Mouse (Mus musculus) T-helper 17 cell (primary cell): ENCODE data around the gene Brk1.

ENCODE experiments used
- in situ Hi-C, 2 experiments: fragments of 300-600 bp; cut with MboI, MseI; formaldehyde crosslinking; loops; 1 replicate in 1 of 2; 2 replicates in 1 of 2; pipeline ENCODE4 v1.15.1; 2025; ENCODE audit warnings: high pct_unique_total_duplicates in 2 of 2

Brk1 gene

GRCm38 (mm10) chr6:113623386-113623785 is 18.8 kb downstream of the Brk1 start:
- in situ Hi-C loops = loop anchor here in 1 of 2 experiments (10.0 kb wide), 1 partner anchor 1031 kb away; no protein-coding TSS in a partner anchor

- in situ Hi-C loops = loop anchor here in 1 of 2 experiments (10.0 kb wide), 1 partner anchor 1031 kb away; no protein-coding TSS in a partner anchor
Measured at GRCm38 (mm10) chr6:113623941-113624751, 19.6 kb downstream of the Brk1 start, which contains the start of gene Vhl. Vhl (plus strand) TSS chr6:113623959.

- in situ Hi-C loops = loop anchor here in 1 of 2 experiments (10.0 kb wide), 1 partner anchor 1030 kb away; no protein-coding TSS in a partner anchor
Measured at GRCm38 (mm10) chr6:113624989-113625770, 20.6 kb downstream of the Brk1 start.

- in situ Hi-C loops = loop anchor here in 1 of 2 experiments (10.0 kb wide), 1 partner anchor 54 kb away; no protein-coding TSS in a partner anchor
Measured at GRCm38 (mm10) chr6:113630322-113630721, 25.8 kb downstream of the Brk1 start.

GRCm38 (mm10) chr6:113632863-113633262 is 28.3 kb downstream of the Brk1 start:
- in situ Hi-C loops = loop anchor here in 1 of 2 experiments (10.0 kb wide), 1 partner anchor 52 kb away; no protein-coding TSS in a partner anchor

- in situ Hi-C loops = loop anchor here (5.0 to 10.0 kb wide), 2 partner anchors 34 to 46 kb away; no protein-coding TSS in a partner anchor
Measured at GRCm38 (mm10) chr6:113638302-113639040, 33.9 kb downstream of the Brk1 start, which contains the start of gene Irak2. Irak2 (plus strand) TSS chr6:113638467.

- in situ Hi-C loops = loop anchor here (5.0 to 10.0 kb wide), 2 partner anchors 33 to 46 kb away; no protein-coding TSS in a partner anchor
Measured at GRCm38 (mm10) chr6:113639201-113639600, 34.6 kb downstream of the Brk1 start.

- in situ Hi-C loops = no loop called here
Measured at GRCm38 (mm10) chr6:113642605-113643004, 38.0 kb downstream of the Brk1 start.

GRCm38 (mm10) chr6:113643021-113643420 is 38.4 kb downstream of the Brk1 start:
- in situ Hi-C loops = no loop called here

GRCm38 (mm10) chr6:113643967-113644366 is 39.4 kb downstream of the Brk1 start:
- in situ Hi-C loops = no loop called here

- in situ Hi-C loops = no loop called here
Measured at GRCm38 (mm10) chr6:113644808-113645207, 40.2 kb downstream of the Brk1 start.

- in situ Hi-C loops = loop anchor here in 1 of 2 experiments (25.0 kb wide), 1 partner anchor 1263 kb away; no protein-coding TSS in a partner anchor
Measured at GRCm38 (mm10) chr6:113649346-113650196, 45.0 kb downstream of the Brk1 start.

GRCm38 (mm10) chr6:113650197-113650640 is 45.6 kb downstream of the Brk1 start:
- in situ Hi-C loops = loop anchor here in 1 of 2 experiments (25.0 kb wide), 1 partner anchor 1262 kb away; no protein-coding TSS in a partner anchor

GRCm38 (mm10) chr6:113651626-113652025 is 47.1 kb downstream of the Brk1 start:
- in situ Hi-C loops = loop anchor here in 1 of 2 experiments (25.0 kb wide), 1 partner anchor 1261 kb away; no protein-coding TSS in a partner anchor

GRCm38 (mm10) chr6:113653551-113653950 is 49.0 kb downstream of the Brk1 start:
- in situ Hi-C loops = loop anchor here in 1 of 2 experiments (25.0 kb wide), 1 partner anchor 1259 kb away; no protein-coding TSS in a partner anchor

- in situ Hi-C loops = loop anchor here in 1 of 2 experiments (25.0 kb wide), 1 partner anchor 1258 kb away; no protein-coding TSS in a partner anchor
Measured at GRCm38 (mm10) chr6:113654102-113654501, 49.5 kb downstream of the Brk1 start.

- in situ Hi-C loops = loop anchor here in 1 of 2 experiments (25.0 kb wide), 1 partner anchor 1257 kb away; no protein-coding TSS in a partner anchor
Measured at GRCm38 (mm10) chr6:113654753-113655397, 50.3 kb downstream of the Brk1 start.

- in situ Hi-C loops = loop anchor here in 1 of 2 experiments (25.0 kb wide), 1 partner anchor 1257 kb away; no protein-coding TSS in a partner anchor
Measured at GRCm38 (mm10) chr6:113655475-113655874, 50.9 kb downstream of the Brk1 start.

- in situ Hi-C loops = loop anchor here in 1 of 2 experiments (25.0 kb wide), 1 partner anchor 1255 kb away; no protein-coding TSS in a partner anchor
Measured at GRCm38 (mm10) chr6:113656847-113657246, 52.3 kb downstream of the Brk1 start.
